Mouse (Mus musculus) embryo, embryonic 10 days (tissue): ENCODE results near the gene Tbc1d9.

ENCODE experiments used
- DNase-seq: peaks from one replicate; pipeline ENCODE4 v3.0.0-alpha.2; 2015; ENCODE audit warnings: low spot score

Gene Tbc1d9

GRCm38 (mm10) chr8:83165235-83165930 lies at the start of gene Tbc1d9:
Gene Tbc1d9, plus strand, starts transcription at chr8:83165352.
- peak; percentile 80 for DNase-seq

GRCm38 (mm10) chr8:83135086-83135485 lies 30.1 kb upstream of the Tbc1d9 start:
- DNase-seq = no peak

GRCm38 (mm10) chr8:83140068-83140467 lies 25.1 kb upstream of the Tbc1d9 start:
- DNase-seq = no peak

- no peak for DNase-seq
These were observed 24.4 kb upstream of the Tbc1d9 start for GRCm38 (mm10) chr8:83140701-83141111.

- DNase-seq = no peak
These were observed 23.8 kb upstream of the Tbc1d9 start for GRCm38 (mm10) chr8:83141358-83141757.

- DNase-seq = no peak
These were observed 20.6 kb upstream of the Tbc1d9 start for GRCm38 (mm10) chr8:83144601-83145000.

- no peak for DNase-seq
These were observed 19.7 kb upstream of the Tbc1d9 start for GRCm38 (mm10) chr8:83145421-83145820.

GRCm38 (mm10) chr8:83149124-83149523 lies 16.0 kb upstream of the Tbc1d9 start:
- no peak for DNase-seq

- no peak for DNase-seq
These were observed 13.1 kb upstream of the Tbc1d9 start for GRCm38 (mm10) chr8:83152055-83152454.

- no peak for DNase-seq
These were observed 12.7 kb upstream of the Tbc1d9 start for GRCm38 (mm10) chr8:83152470-83152869.

- no peak for DNase-seq
These were observed 10.0 kb upstream of the Tbc1d9 start for GRCm38 (mm10) chr8:83155110-83155509.

GRCm38 (mm10) chr8:83158971-83159370 lies 6.2 kb upstream of the Tbc1d9 start:
- DNase-seq = no peak

- no peak for DNase-seq
These were observed 5.5 kb upstream of the Tbc1d9 start for GRCm38 (mm10) chr8:83159615-83160014.

GRCm38 (mm10) chr8:83160613-83161012 lies 4.5 kb upstream of the Tbc1d9 start:
- DNase-seq = no peak

GRCm38 (mm10) chr8:83165931-83166867 lies 1.0 kb downstream of the Tbc1d9 start, which contains the start of gene Gm10645:
Gene Gm10645, minus strand, starts transcription at chr8:83166170.
- DNase-seq = peak; percentile 56

- no peak for DNase-seq
These were observed 2.8 kb downstream of the Tbc1d9 start for GRCm38 (mm10) chr8:83167932-83168331.

GRCm38 (mm10) chr8:83169127-83169526 lies 4.0 kb downstream of the Tbc1d9 start:
- no peak for DNase-seq

- no peak for DNase-seq
These were observed 4.6 kb downstream of the Tbc1d9 start for GRCm38 (mm10) chr8:83169709-83170108.

GRCm38 (mm10) chr8:83170894-83171293 lies 5.7 kb downstream of the Tbc1d9 start:
- no peak for DNase-seq

GRCm38 (mm10) chr8:83175680-83176079 lies 10.5 kb downstream of the Tbc1d9 start:
- DNase-seq = no peak

GRCm38 (mm10) chr8:83176785-83177184 lies 11.6 kb downstream of the Tbc1d9 start:
- DNase-seq = no peak

- DNase-seq = peak; percentile 20
These were observed 12.4 kb downstream of the Tbc1d9 start for GRCm38 (mm10) chr8:83177317-83178195.
